Mouse (Mus musculus): ENCODE measurements at regions not wholly inside any gene's neighbourhood (a gene's known extent, or its start where the extent isn't known, plus 50 kb on each side); places are given as distances from the start of the nearest gene placed in this dataset.

DNA sequence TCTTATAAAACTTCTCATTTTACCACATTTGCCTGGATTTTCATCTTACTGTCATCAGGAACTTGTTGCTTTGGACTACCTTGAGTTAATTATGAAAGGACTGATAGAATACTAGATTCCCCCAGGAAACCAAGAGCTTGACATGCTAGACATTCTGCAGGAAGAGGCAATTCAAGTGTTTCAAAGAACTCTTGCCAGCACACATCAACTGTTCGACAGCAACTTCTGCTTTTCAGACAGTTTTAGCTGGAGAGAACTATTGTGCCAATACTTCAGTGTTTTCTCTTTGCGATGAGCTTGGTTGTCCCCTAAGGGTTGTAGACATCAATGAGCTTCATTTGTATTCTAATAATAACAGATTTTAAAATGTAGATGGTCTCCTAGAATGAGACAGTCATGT lies 362.1 kb downstream of the Gm43517 start:
- H3K4me2 ChIP-seq (ENCODE audit: low read depth): no peak overlapping the region

DNA sequence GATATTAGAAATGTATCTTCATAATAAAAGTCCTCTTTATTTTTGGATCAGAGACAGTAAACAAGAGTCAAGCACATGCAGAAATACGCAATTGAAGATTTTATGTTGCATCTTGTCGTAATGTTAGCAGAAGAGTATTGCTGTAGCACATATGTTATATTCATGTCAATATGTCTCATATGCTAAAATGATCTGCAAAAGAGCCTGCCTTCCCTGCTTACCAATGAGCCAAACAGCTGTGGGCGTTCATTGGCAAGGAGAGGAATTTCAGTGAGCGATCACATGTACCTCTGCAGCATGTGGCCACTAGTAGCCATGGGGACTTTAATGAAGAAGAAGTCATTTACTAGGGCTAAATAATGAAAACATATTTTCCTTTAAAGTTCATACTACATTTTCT lies 373.4 kb downstream of the Gm43517 start:
- Histone ChIP-seq H3K36me3 (ENCODE audit: control insufficient read depth, insufficient read depth) (no peaks in the 10 kb centered on the region), H3ac (ENCODE audit: control insufficient read depth, insufficient read length) (no peak overlapping the region), H3K79me2 (ENCODE audit: control insufficient read depth, insufficient read depth) (no peaks in the 10 kb centered on the region), H3K4me2 (ENCODE audit: low read depth) (no peak overlapping the region), H3K4me3 (no peak overlapping the region), H3K27me3 (ENCODE audit: control insufficient read depth, insufficient read depth, insufficient read length) (no peaks in the 10 kb centered on the region)
- TF ChIP-seq MYOD1 (IDR thresholded peaks at IDR 0.05; ENCODE audit: control insufficient read depth in 1 of 3, insufficient read length in 2 of 3, low read depth in 2 of 3) (no peak), POLR2AphosphoS2 (IDR thresholded peaks at IDR 0.05; ENCODE audit: insufficient read length, low read depth) (no peak), MYOG (IDR thresholded peaks at IDR 0.05; ENCODE audit: control insufficient read depth in 1 of 3, insufficient read depth in 1 of 3, insufficient read length in 2 of 3, low read depth in 2 of 3) (no peak), USF1 (IDR thresholded peaks at IDR 0.05; ENCODE audit: low read depth) (no peak), MAX (IDR thresholded peaks at IDR 0.05; ENCODE audit: low read depth) (no peak), SRF (IDR thresholded peaks at IDR 0.05; ENCODE audit: control insufficient read depth, insufficient read length, low read depth) (no peak), TCF3 (IDR thresholded peaks at IDR 0.05; ENCODE audit: insufficient read length, low read depth) (no peak), CEBPB (IDR thresholded peaks at IDR 0.05; ENCODE audit: insufficient read depth, poor library complexity, severe bottlenecking) (no peak), E2F4 (IDR thresholded peaks at IDR 0.05; ENCODE audit: insufficient read depth) (no peak), POLR2A (IDR thresholded peaks at IDR 0.05; ENCODE audit: insufficient read length, low read depth) (no peak), REST (IDR thresholded peaks at IDR 0.05; ENCODE audit: insufficient read depth, insufficient read length) (no peak), TCF12 (IDR thresholded peaks at IDR 0.05; ENCODE audit: insufficient read depth, poor library complexity, severe bottlenecking) (no peak)

More for the DNA sequence above, 362.1 kb downstream of the Gm43517 start:
- H3K4me3 ChIP-seq: no peak overlapping the region
- H3K27me3 ChIP-seq (ENCODE audit: control insufficient read depth, insufficient read depth, insufficient read length): no peaks in the 10 kb centered on the region
- H3K36me3 ChIP-seq (ENCODE audit: control insufficient read depth, insufficient read depth): no peaks in the 10 kb centered on the region
- H3K79me2 ChIP-seq (ENCODE audit: control insufficient read depth, insufficient read depth): no peaks in the 10 kb centered on the region
- TF ChIP-seq MYOG (IDR thresholded peaks at IDR 0.05; ENCODE audit: control insufficient read depth in 1 of 3, insufficient read depth in 1 of 3, insufficient read length in 2 of 3, low read depth in 2 of 3): no peak
- TF ChIP-seq E2F4 (IDR thresholded peaks at IDR 0.05; ENCODE audit: insufficient read depth): no peak
- TF ChIP-seq POLR2AphosphoS2 (IDR thresholded peaks at IDR 0.05; ENCODE audit: insufficient read length, low read depth): no peak
- TF ChIP-seq USF1 (IDR thresholded peaks at IDR 0.05; ENCODE audit: low read depth): no peak
- no peak for TF ChIP-seq TCF12 (IDR thresholded peaks at IDR 0.05; ENCODE audit: insufficient read depth, poor library complexity, severe bottlenecking)
- TF ChIP-seq TCF3 (IDR thresholded peaks at IDR 0.05; ENCODE audit: insufficient read length, low read depth): no peak
- no peak for TF ChIP-seq MAX (IDR thresholded peaks at IDR 0.05; ENCODE audit: low read depth)
- no peak for TF ChIP-seq CEBPB (IDR thresholded peaks at IDR 0.05; ENCODE audit: insufficient read depth, poor library complexity, severe bottlenecking)
- no peak for TF ChIP-seq MYOD1 (IDR thresholded peaks at IDR 0.05; ENCODE audit: control insufficient read depth in 1 of 3, insufficient read length in 2 of 3, low read depth in 2 of 3)
- no peak for TF ChIP-seq REST (IDR thresholded peaks at IDR 0.05; ENCODE audit: insufficient read depth, insufficient read length)
- TF ChIP-seq SRF (IDR thresholded peaks at IDR 0.05; ENCODE audit: control insufficient read depth, insufficient read length, low read depth): no peak
- TF ChIP-seq POLR2A (IDR thresholded peaks at IDR 0.05; ENCODE audit: insufficient read length, low read depth): no peak
- no peak overlapping the region for H3ac ChIP-seq (ENCODE audit: control insufficient read depth, insufficient read length)

GRCm38 (mm10) chr12:49764541-49764940 lies 379.6 kb downstream of the Gm43517 start:
- TF ChIP-seq SRF (IDR thresholded peaks at IDR 0.05; ENCODE audit: control insufficient read depth, insufficient read length, low read depth) (no peak), TCF3 (IDR thresholded peaks at IDR 0.05; ENCODE audit: insufficient read length, low read depth) (no peak), E2F4 (IDR thresholded peaks at IDR 0.05; ENCODE audit: insufficient read depth) (no peak), MYOG (IDR thresholded peaks at IDR 0.05; ENCODE audit: control insufficient read depth in 1 of 3, insufficient read depth in 1 of 3, insufficient read length in 2 of 3, low read depth in 2 of 3) (no peak), MAX (IDR thresholded peaks at IDR 0.05; ENCODE audit: low read depth) (no peak), TCF12 (IDR thresholded peaks at IDR 0.05; ENCODE audit: insufficient read depth, poor library complexity, severe bottlenecking) (no peak)
- H3K4me3 ChIP-seq: no peak overlapping the region

GRCm38 (mm10) chr12:49808341-49808740 lies 423.4 kb downstream of the Gm43517 start:
- Histone ChIP-seq H3ac (ENCODE audit: control insufficient read depth, insufficient read length) (no peak overlapping the region), H3K4me2 (ENCODE audit: low read depth) (no peak overlapping the region), H3K27me3 (ENCODE audit: control insufficient read depth, insufficient read depth, insufficient read length) (no peaks in the 10 kb centered on the region), H3K36me3 (ENCODE audit: control insufficient read depth, insufficient read depth) (no peaks in the 10 kb centered on the region), H3K79me2 (ENCODE audit: control insufficient read depth, insufficient read depth) (no peaks in the 10 kb centered on the region), H3K4me3 (no peak overlapping the region)
- TF ChIP-seq TCF12 (IDR thresholded peaks at IDR 0.05; ENCODE audit: insufficient read depth, poor library complexity, severe bottlenecking): no peak
- TF ChIP-seq E2F4 (IDR thresholded peaks at IDR 0.05; ENCODE audit: insufficient read depth): no peak
- no peak for TF ChIP-seq CEBPB (IDR thresholded peaks at IDR 0.05; ENCODE audit: insufficient read depth, poor library complexity, severe bottlenecking)
- no peak for TF ChIP-seq SRF (IDR thresholded peaks at IDR 0.05; ENCODE audit: control insufficient read depth, insufficient read length, low read depth)
- TF ChIP-seq TCF3 (IDR thresholded peaks at IDR 0.05; ENCODE audit: insufficient read length, low read depth): no peak
- no peak for TF ChIP-seq MAX (IDR thresholded peaks at IDR 0.05; ENCODE audit: low read depth)
- no peak for TF ChIP-seq POLR2AphosphoS2 (IDR thresholded peaks at IDR 0.05; ENCODE audit: insufficient read length, low read depth)
- TF ChIP-seq REST (IDR thresholded peaks at IDR 0.05; ENCODE audit: insufficient read depth, insufficient read length): no peak
- no peak for TF ChIP-seq MYOG (IDR thresholded peaks at IDR 0.05; ENCODE audit: control insufficient read depth in 1 of 3, insufficient read depth in 1 of 3, insufficient read length in 2 of 3, low read depth in 2 of 3)
- no peak for TF ChIP-seq POLR2A (IDR thresholded peaks at IDR 0.05; ENCODE audit: insufficient read length, low read depth)
- no peak for TF ChIP-seq MYOD1 (IDR thresholded peaks at IDR 0.05; ENCODE audit: control insufficient read depth in 1 of 3, insufficient read length in 2 of 3, low read depth in 2 of 3)
- TF ChIP-seq USF1 (IDR thresholded peaks at IDR 0.05; ENCODE audit: low read depth): no peak

More at GRCm38 (mm10) chr12:49764541-49764940, 379.6 kb downstream of the Gm43517 start:
- H3K36me3 ChIP-seq (ENCODE audit: control insufficient read depth, insufficient read depth): no peaks in the 10 kb centered on the region
- no peaks in the 10 kb centered on the region for H3K27me3 ChIP-seq (ENCODE audit: control insufficient read depth, insufficient read depth, insufficient read length)
- H3K4me2 ChIP-seq (ENCODE audit: low read depth): no peak overlapping the region
- H3ac ChIP-seq (ENCODE audit: control insufficient read depth, insufficient read length): no peak overlapping the region
- no peaks in the 10 kb centered on the region for H3K79me2 ChIP-seq (ENCODE audit: control insufficient read depth, insufficient read depth)
